Mouse (Mus musculus): ENCODE results near the gene Qk. TPM values are rescaled to one million over a fixed set of nuclear protein-coding genes. Genes with fewer than 3 reads are reported as not detected.

Qk gene
- polyA plus RNA-seq, 1 experiment from 2014 or later, result 26.1 TPM

- H3K4me3 ChIP-seq, result no peak overlapping the region
- no peak for ATAC-seq (ENCODE audit: insufficient number of reproducible peaks, low FRiP score, low TSS enrichment, low read depth)
- no peak overlapping the region for H3K9ac ChIP-seq
- WGBS, result 48% methylated on average over 4 of the region's 4 CpGs
- H3K4me1 ChIP-seq, result 0 out of 2 replicates have a peak, but pooled peaks cover 3% of the 10 kb centered on the region
- no peaks in the 10 kb centered on the region for H3K9me3 ChIP-seq
- H3K27me3 ChIP-seq, result no peaks in the 10 kb centered on the region
- H3K4me2 ChIP-seq, result no peak overlapping the region
- H3K27ac ChIP-seq, result no peak overlapping the region
- no peaks in the 10 kb centered on the region for H3K36me3 ChIP-seq
Observed at GRCm38 (mm10) chr17:10300968-10301795, 18.5 kb downstream of the Qk start.

- no peak overlapping the region for H3K4me3 ChIP-seq
- no peak overlapping the region for H3K4me2 ChIP-seq
- 64% methylated on average over 1 of the region's 1 CpGs for WGBS
- no peak overlapping the region for H3K9ac ChIP-seq
- H3K36me3 ChIP-seq, result no peaks in the 10 kb centered on the region
- 0 out of 2 replicates have a peak, but pooled peaks cover 3% of the 10 kb centered on the region for H3K4me1 ChIP-seq
- no peak overlapping the region for H3K27ac ChIP-seq
- no peaks in the 10 kb centered on the region for H3K27me3 ChIP-seq
- ATAC-seq (ENCODE audit: insufficient number of reproducible peaks, low FRiP score, low TSS enrichment, low read depth), result no peak
- H3K9me3 ChIP-seq, result no peaks in the 10 kb centered on the region
Observed at GRCm38 (mm10) chr17:10299396-10299795, 20.3 kb downstream of the Qk start.

GRCm38 (mm10) chr17:10292520-10292919 is 27.1 kb downstream of the Qk start:
- WGBS, result 52% methylated on average over 2 of the region's 2 CpGs
- Histone ChIP-seq H3K27ac (no peak overlapping the region), H3K4me3 (no peak overlapping the region), H3K9ac (no peak overlapping the region), H3K27me3 (no peaks in the 10 kb centered on the region), H3K4me1 (peaks cover 4% of the 10 kb centered on the region), H3K36me3 (no peaks in the 10 kb centered on the region), H3K4me2 (no peak overlapping the region), H3K9me3 (no peaks in the 10 kb centered on the region)
- no peak for ATAC-seq (ENCODE audit: insufficient number of reproducible peaks, low FRiP score, low TSS enrichment, low read depth)

GRCm38 (mm10) chr17:10284772-10285171 is 34.9 kb downstream of the Qk start:
- Histone ChIP-seq H3K4me2 (no peak overlapping the region), H3K36me3 (no peaks in the 10 kb centered on the region), H3K4me3 (no peak overlapping the region), H3K4me1 (0 out of 2 replicates have a peak, but pooled peaks cover 2% of the 10 kb centered on the region), H3K27ac (no peak overlapping the region), H3K27me3 (no peaks in the 10 kb centered on the region), H3K9ac (no peak overlapping the region), H3K9me3 (no peaks in the 10 kb centered on the region)
- 80% methylated on average over 2 of the region's 2 CpGs for WGBS
- ATAC-seq (ENCODE audit: insufficient number of reproducible peaks, low FRiP score, low TSS enrichment, low read depth), result no peak

GRCm38 (mm10) chr17:10279532-10279931 is 40.1 kb downstream of the Qk start:
- H3K4me2 ChIP-seq, result no peak overlapping the region
- H3K27ac ChIP-seq, result no peak overlapping the region
- no peaks in the 10 kb centered on the region for H3K27me3 ChIP-seq
- H3K9ac ChIP-seq, result no peak overlapping the region
- no peaks in the 10 kb centered on the region for H3K9me3 ChIP-seq
- no peaks in the 10 kb centered on the region for H3K4me1 ChIP-seq
- H3K4me3 ChIP-seq, result no peak overlapping the region
- WGBS, result 86% methylated on average over 2 of the region's 2 CpGs
- no peak for ATAC-seq (ENCODE audit: insufficient number of reproducible peaks, low FRiP score, low TSS enrichment, low read depth)
- H3K36me3 ChIP-seq, result 0 out of 2 replicates have a peak, but pooled peaks cover 2% of the 10 kb centered on the region

- no peak overlapping the region for H3K4me3 ChIP-seq
- peaks cover 5% of the 10 kb centered on the region; the same call in 1 of the 2 replicates for H3K36me3 ChIP-seq
- no peak overlapping the region for H3K27ac ChIP-seq
- 69% methylated on average over 3 of the region's 3 CpGs for WGBS
- ATAC-seq (ENCODE audit: insufficient number of reproducible peaks, low FRiP score, low TSS enrichment, low read depth), result no peak
- H3K9me3 ChIP-seq, result no peaks in the 10 kb centered on the region
- H3K9ac ChIP-seq, result no peak overlapping the region
- 0 out of 2 replicates have a peak, but pooled peaks cover 3% of the 10 kb centered on the region for H3K4me1 ChIP-seq
- H3K27me3 ChIP-seq, result no peaks in the 10 kb centered on the region
- H3K4me2 ChIP-seq, result no peak overlapping the region
Observed at GRCm38 (mm10) chr17:10269518-10269917, 50.1 kb downstream of the Qk start.

- ATAC-seq (ENCODE audit: insufficient number of reproducible peaks, low FRiP score, low TSS enrichment, low read depth), result no peak
- Histone ChIP-seq H3K27ac (no peak overlapping the region), H3K9me3 (no peaks in the 10 kb centered on the region), H3K4me1 (0 out of 2 replicates have a peak, but pooled peaks cover 3% of the 10 kb centered on the region), H3K36me3 (peaks cover 1% of the 10 kb centered on the region; the same call in 1 of the 2 replicates), H3K4me2 (no peak overlapping the region), H3K4me3 (no peak overlapping the region), H3K9ac (no peak overlapping the region), H3K27me3 (no peaks in the 10 kb centered on the region)
- WGBS, result 67% methylated on average over 1 of the region's 1 CpGs
Observed at GRCm38 (mm10) chr17:10268468-10268867, 51.2 kb downstream of the Qk start.

- H3K4me2 ChIP-seq, result no peak overlapping the region
- H3K36me3 ChIP-seq, result no peaks in the 10 kb centered on the region
- no peaks in the 10 kb centered on the region for H3K9me3 ChIP-seq
- no peaks in the 10 kb centered on the region for H3K27me3 ChIP-seq
- ATAC-seq (ENCODE audit: insufficient number of reproducible peaks, low FRiP score, low TSS enrichment, low read depth), result no peak
- H3K27ac ChIP-seq, result no peak overlapping the region
- H3K9ac ChIP-seq, result no peak overlapping the region
- WGBS, result 63% methylated on average over 4 of the region's 4 CpGs
- H3K4me1 ChIP-seq, result 0 out of 2 replicates have a peak, but pooled peaks cover 3% of the 10 kb centered on the region
- H3K4me3 ChIP-seq, result no peak overlapping the region
Observed at GRCm38 (mm10) chr17:10266207-10266606, 53.4 kb downstream of the Qk start.

- Histone ChIP-seq H3K4me3 (no peak overlapping the region), H3K4me2 (no peak overlapping the region), H3K9ac (no peak overlapping the region), H3K36me3 (no peaks in the 10 kb centered on the region), H3K27me3 (no peaks in the 10 kb centered on the region), H3K27ac (no peak overlapping the region), H3K4me1 (peaks cover 5% of the 10 kb centered on the region; the same call in 1 of the 2 replicates), H3K9me3 (no peaks in the 10 kb centered on the region)
- no peak for ATAC-seq (ENCODE audit: insufficient number of reproducible peaks, low FRiP score, low TSS enrichment, low read depth)
- WGBS, result 47% methylated on average over 4 of the region's 4 CpGs
Observed at GRCm38 (mm10) chr17:10251252-10251958, 68.2 kb downstream of the Qk start.

GRCm38 (mm10) chr17:10240081-10240480 is 79.6 kb downstream of the Qk start:
- H3K4me2 ChIP-seq, result no peak overlapping the region
- H3K4me1 ChIP-seq, result no peaks in the 10 kb centered on the region
- no peak overlapping the region for H3K4me3 ChIP-seq
- H3K36me3 ChIP-seq, result no peaks in the 10 kb centered on the region; the same call in 1 of the 2 replicates
- no peaks in the 10 kb centered on the region for H3K27me3 ChIP-seq
- H3K9me3 ChIP-seq, result no peaks in the 10 kb centered on the region
- H3K27ac ChIP-seq, result no peak overlapping the region
- 90% methylated on average over 1 of the region's 1 CpGs for WGBS
- H3K9ac ChIP-seq, result no peak overlapping the region
- ATAC-seq (ENCODE audit: insufficient number of reproducible peaks, low FRiP score, low TSS enrichment, low read depth), result no peak

GRCm38 (mm10) chr17:10236595-10236994 is 83.1 kb downstream of the Qk start:
- Histone ChIP-seq H3K9ac (no peak overlapping the region), H3K4me2 (no peak overlapping the region)

GRCm38 (mm10) chr17:10232406-10232805 is 87.2 kb downstream of the Qk start:
- H3K9me3 ChIP-seq, result no peaks in the 10 kb centered on the region
- no peaks in the 10 kb centered on the region for H3K27me3 ChIP-seq
- 92% methylated on average over 3 of the region's 3 CpGs for WGBS
- no peak overlapping the region for H3K27ac ChIP-seq
- H3K36me3 ChIP-seq, result no peaks in the 10 kb centered on the region
- H3K4me2 ChIP-seq, result no peak overlapping the region
- no peak for ATAC-seq (ENCODE audit: insufficient number of reproducible peaks, low FRiP score, low TSS enrichment, low read depth)
- H3K4me3 ChIP-seq, result no peak overlapping the region
- H3K9ac ChIP-seq, result no peak overlapping the region
- no peaks in the 10 kb centered on the region for H3K4me1 ChIP-seq

More at GRCm38 (mm10) chr17:10236595-10236994, 83.1 kb downstream of the Qk start:
- ATAC-seq (ENCODE audit: insufficient number of reproducible peaks, low FRiP score, low TSS enrichment, low read depth), result no peak
- Histone ChIP-seq H3K27ac (no peak overlapping the region), H3K4me1 (no peaks in the 10 kb centered on the region), H3K4me3 (no peak overlapping the region), H3K36me3 (no peaks in the 10 kb centered on the region), H3K27me3 (no peaks in the 10 kb centered on the region), H3K9me3 (no peaks in the 10 kb centered on the region)
- 95% methylated on average over 2 of the region's 2 CpGs for WGBS

Data from limb, embryonic 15.5 days (tissue).